Mouse (Mus musculus): ENCODE data around the gene Fam102b. TPM values are rescaled to one million over a fixed set of nuclear protein-coding genes. Genes with fewer than 3 reads are reported as not detected.

Fam102b gene
- polyA plus RNA-seq, 1 experiment from 2014 or later: 18.2 TPM

GRCm38 (mm10) chr3:109043395-109043794 is 16.0 kb upstream of the Fam102b start:
- Histone ChIP-seq H3K27ac (ENCODE audit: low read depth, low read length) (no peak overlapping the region), H3K9ac (ENCODE audit: low read length) (no peak overlapping the region), H3K4me1 (ENCODE audit: control insufficient read depth, insufficient read depth, low read length) (no peaks in the 10 kb centered on the region), H3K4me3 (ENCODE audit: low read depth, low read length) (no peak overlapping the region), H3K4me2 (ENCODE audit: low read depth) (no peak overlapping the region), H3K36me3 (ENCODE audit: control insufficient read depth, insufficient read depth, low read length) (no peaks in the 10 kb centered on the region), H3K27me3 (ENCODE audit: control insufficient read depth, insufficient read depth, low read length) (no peaks in the 10 kb centered on the region), H3K9me3 (ENCODE audit: control insufficient read depth, low read length) (no peaks in the 10 kb centered on the region)
- no peak for ATAC-seq (ENCODE audit: insufficient read depth, low FRiP score, low TSS enrichment)
- WGBS: 59% methylated on average over 7 of the region's 7 CpGs
- DNase-seq (ENCODE audit: low spot score): no peak

- H3K4me2 ChIP-seq (ENCODE audit: low read depth): no peak overlapping the region
- no peaks in the 10 kb centered on the region for H3K9me3 ChIP-seq (ENCODE audit: control insufficient read depth, low read length)
- no peaks in the 10 kb centered on the region for H3K27me3 ChIP-seq (ENCODE audit: control insufficient read depth, insufficient read depth, low read length)
- H3K4me1 ChIP-seq (ENCODE audit: control insufficient read depth, insufficient read depth, low read length): no peaks in the 10 kb centered on the region
- H3K36me3 ChIP-seq (ENCODE audit: control insufficient read depth, insufficient read depth, low read length): no peaks in the 10 kb centered on the region
- H3K4me3 ChIP-seq (ENCODE audit: low read depth, low read length): no peak overlapping the region
- no peak overlapping the region for H3K27ac ChIP-seq (ENCODE audit: low read depth, low read length)
- no peak overlapping the region for H3K9ac ChIP-seq (ENCODE audit: low read length)
- WGBS: 89% methylated on average over 4 of the region's 4 CpGs
- no peak for DNase-seq (ENCODE audit: low spot score)
- no peak for ATAC-seq (ENCODE audit: insufficient read depth, low FRiP score, low TSS enrichment)
These were observed 13.5 kb upstream of the Fam102b start for GRCm38 (mm10) chr3:109040908-109041307.

- ATAC-seq (ENCODE audit: insufficient read depth, low FRiP score, low TSS enrichment): no peak
- WGBS: 85% methylated on average over 1 of the region's 1 CpGs
- Histone ChIP-seq H3K4me3 (ENCODE audit: low read depth, low read length) (no peak overlapping the region), H3K4me1 (ENCODE audit: control insufficient read depth, insufficient read depth, low read length) (no peaks in the 10 kb centered on the region), H3K9me3 (ENCODE audit: control insufficient read depth, low read length) (no peaks in the 10 kb centered on the region), H3K36me3 (ENCODE audit: control insufficient read depth, insufficient read depth, low read length) (no peaks in the 10 kb centered on the region), H3K4me2 (ENCODE audit: low read depth) (no peak overlapping the region), H3K27ac (ENCODE audit: low read depth, low read length) (no peak overlapping the region), H3K27me3 (ENCODE audit: control insufficient read depth, insufficient read depth, low read length) (no peaks in the 10 kb centered on the region), H3K9ac (ENCODE audit: low read length) (no peak overlapping the region)
- no peak for DNase-seq (ENCODE audit: low spot score)
These were observed 7.0 kb upstream of the Fam102b start for GRCm38 (mm10) chr3:109034411-109034810.

GRCm38 (mm10) chr3:109032306-109032705 is 4.9 kb upstream of the Fam102b start:
- H3K36me3 ChIP-seq (ENCODE audit: control insufficient read depth, insufficient read depth, low read length): no peaks in the 10 kb centered on the region
- 58% methylated on average over 2 of the region's 2 CpGs for WGBS
- ATAC-seq (ENCODE audit: insufficient read depth, low FRiP score, low TSS enrichment): no peak

DNA sequence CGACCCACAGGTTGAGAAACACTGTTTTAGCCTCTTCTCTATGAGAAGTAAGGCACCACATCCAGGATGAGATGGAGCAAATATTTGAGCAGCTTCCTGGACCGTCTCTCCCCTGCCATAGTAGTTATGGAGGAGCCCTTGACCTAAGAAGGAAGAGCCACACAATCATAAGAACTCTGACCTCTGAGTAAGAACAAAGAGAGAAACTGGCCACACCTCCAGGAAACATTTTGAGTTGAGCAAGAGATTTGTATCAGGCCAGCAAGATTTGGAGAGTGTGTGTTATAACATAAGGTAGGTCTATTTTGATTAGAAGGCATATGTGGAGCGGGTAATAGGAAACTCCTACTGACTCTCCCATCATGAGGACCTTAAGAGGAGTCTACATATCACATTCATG is 4.2 kb upstream of the Fam102b start:
- DNase-seq (ENCODE audit: low spot score) (no peak), ATAC-seq (ENCODE audit: insufficient read depth, low FRiP score, low TSS enrichment) (no peak)
- no peak overlapping the region for H3K4me2 ChIP-seq (ENCODE audit: low read depth)
- no peaks in the 10 kb centered on the region for H3K9me3 ChIP-seq (ENCODE audit: control insufficient read depth, low read length)
- no peaks in the 10 kb centered on the region; the same call in 1 of the 2 replicates for H3K4me1 ChIP-seq (ENCODE audit: control insufficient read depth, insufficient read depth, low read length)
- WGBS: 90% methylated on average over 3 of the region's 3 CpGs
- H3K36me3 ChIP-seq (ENCODE audit: control insufficient read depth, insufficient read depth, low read length): no peaks in the 10 kb centered on the region
- H3K27me3 ChIP-seq (ENCODE audit: control insufficient read depth, insufficient read depth, low read length): no peaks in the 10 kb centered on the region
- no peak overlapping the region for H3K4me3 ChIP-seq (ENCODE audit: low read depth, low read length)
- no peak overlapping the region for H3K9ac ChIP-seq (ENCODE audit: low read length)
- no peak overlapping the region for H3K27ac ChIP-seq (ENCODE audit: low read depth, low read length)

More at GRCm38 (mm10) chr3:109032306-109032705, 4.9 kb upstream of the Fam102b start:
- Histone ChIP-seq H3K27ac (ENCODE audit: low read depth, low read length) (no peak overlapping the region), H3K9ac (ENCODE audit: low read length) (no peak overlapping the region), H3K4me1 (ENCODE audit: control insufficient read depth, insufficient read depth, low read length) (no peaks in the 10 kb centered on the region; the same call in 1 of the 2 replicates), H3K27me3 (ENCODE audit: control insufficient read depth, insufficient read depth, low read length) (no peaks in the 10 kb centered on the region), H3K4me2 (ENCODE audit: low read depth) (no peak overlapping the region), H3K4me3 (ENCODE audit: low read depth, low read length) (no peak overlapping the region), H3K9me3 (ENCODE audit: control insufficient read depth, low read length) (no peaks in the 10 kb centered on the region)
- no peak for DNase-seq (ENCODE audit: low spot score)

DNA sequence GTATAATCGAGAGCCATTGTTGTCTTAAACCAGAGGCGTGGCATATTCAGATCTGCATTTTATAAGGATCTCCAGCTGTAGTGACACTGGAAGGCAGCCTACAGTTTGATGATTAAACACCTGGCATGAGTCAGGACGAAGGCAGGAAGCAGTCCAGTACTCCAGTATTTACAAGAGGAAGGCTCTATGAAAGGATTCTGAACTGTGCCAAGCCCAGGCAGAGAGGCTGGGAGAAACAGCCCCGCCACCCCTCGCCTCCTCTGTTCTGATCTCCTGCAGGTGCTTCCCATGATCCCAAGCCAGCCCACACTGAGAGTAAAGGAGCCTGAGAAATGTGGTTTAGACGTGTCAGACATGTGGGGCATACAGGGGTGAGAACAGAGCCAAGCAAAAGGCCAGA is 3.4 kb upstream of the Fam102b start:
- no peaks in the 10 kb centered on the region for H3K27me3 ChIP-seq (ENCODE audit: control insufficient read depth, insufficient read depth, low read length)
- WGBS: 57% methylated on average over 6 of the region's 6 CpGs
- no peak overlapping the region for H3K9ac ChIP-seq (ENCODE audit: low read length)
- ATAC-seq (ENCODE audit: insufficient read depth, low FRiP score, low TSS enrichment): no peak
- H3K9me3 ChIP-seq (ENCODE audit: control insufficient read depth, low read length): no peaks in the 10 kb centered on the region
- H3K4me3 ChIP-seq (ENCODE audit: low read depth, low read length): no peak overlapping the region
- no peak for DNase-seq (ENCODE audit: low spot score)
- H3K27ac ChIP-seq (ENCODE audit: low read depth, low read length): no peak overlapping the region
- peaks cover 3% of the 10 kb centered on the region; the same call in 1 of the 2 replicates for H3K4me1 ChIP-seq (ENCODE audit: control insufficient read depth, insufficient read depth, low read length)
- H3K4me2 ChIP-seq (ENCODE audit: low read depth): no peak overlapping the region
- H3K36me3 ChIP-seq (ENCODE audit: control insufficient read depth, insufficient read depth, low read length): no peaks in the 10 kb centered on the region

DNA sequence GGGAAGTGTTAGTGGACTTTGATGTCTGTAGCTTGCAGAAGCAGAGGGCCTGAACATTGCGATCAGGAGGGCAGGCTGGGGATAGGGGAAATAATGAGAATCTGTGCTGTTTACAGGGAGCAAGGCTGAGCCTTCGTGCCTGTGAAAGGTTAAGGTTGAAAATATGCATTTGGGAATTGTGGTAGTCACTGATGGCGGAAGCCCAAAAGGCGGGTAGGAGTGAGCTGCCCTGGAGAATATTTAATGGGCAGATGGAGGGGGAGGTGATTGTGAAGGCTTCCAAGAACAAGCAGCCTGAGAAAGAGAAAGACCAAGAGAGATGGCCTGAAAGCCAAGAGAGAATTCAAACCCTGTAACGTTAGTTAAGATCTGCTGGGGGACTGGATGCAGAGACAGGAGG is 2.3 kb upstream of the Fam102b start:
- Histone ChIP-seq H3K4me2 (ENCODE audit: low read depth) (no peak overlapping the region), H3K36me3 (ENCODE audit: control insufficient read depth, insufficient read depth, low read length) (no peaks in the 10 kb centered on the region), H3K4me1 (ENCODE audit: control insufficient read depth, insufficient read depth, low read length) (peaks cover 3% of the 10 kb centered on the region; the same call in 1 of the 2 replicates), H3K4me3 (ENCODE audit: low read depth, low read length) (no peak overlapping the region), H3K27me3 (ENCODE audit: control insufficient read depth, insufficient read depth, low read length) (no peaks in the 10 kb centered on the region), H3K27ac (ENCODE audit: low read depth, low read length) (no peak overlapping the region), H3K9me3 (ENCODE audit: control insufficient read depth, low read length) (no peaks in the 10 kb centered on the region), H3K9ac (ENCODE audit: low read length) (no peak overlapping the region)
- no peak for ATAC-seq (ENCODE audit: insufficient read depth, low FRiP score, low TSS enrichment)
- WGBS: 54% methylated on average over 5 of the region's 5 CpGs
- no peak for DNase-seq (ENCODE audit: low spot score)

GRCm38 (mm10) chr3:109026991-109027470 is 376 bp downstream of the Fam102b start:
- under 1% methylated on average over 50 of the region's 51 CpGs for whole genome bisulfite sequencing
- Histone ChIP-seq H3K36me3 (ENCODE audit: control insufficient read depth, insufficient read depth, low read length) (no peaks in the 10 kb centered on the region), H3K9ac (ENCODE audit: low read length) (peak overlapping the region; percentile 87)

GRCm38 (mm10) chr3:109026462-109026990 is 881 bp downstream of the Fam102b start:
- Histone ChIP-seq H3K4me1 (ENCODE audit: control insufficient read depth, insufficient read depth, low read length) (peaks cover 3% of the 10 kb centered on the region; the same call in 1 of the 2 replicates), H3K27me3 (ENCODE audit: control insufficient read depth, insufficient read depth, low read length) (no peaks in the 10 kb centered on the region), H3K9ac (ENCODE audit: low read length) (peak overlapping the region; percentile 87), H3K4me2 (ENCODE audit: low read depth) (peak overlapping the region; percentile 79), H3K4me3 (ENCODE audit: low read depth, low read length) (peak overlapping the region; percentile 70), H3K36me3 (ENCODE audit: control insufficient read depth, insufficient read depth, low read length) (no peaks in the 10 kb centered on the region), H3K27ac (ENCODE audit: low read depth, low read length) (no peak overlapping the region), H3K9me3 (ENCODE audit: control insufficient read depth, low read length) (no peaks in the 10 kb centered on the region)
- DNase-seq (ENCODE audit: low spot score): no peak
- 11% methylated on average over 15 of the region's 15 CpGs for WGBS
- no peak for ATAC-seq (ENCODE audit: insufficient read depth, low FRiP score, low TSS enrichment)

More at GRCm38 (mm10) chr3:109026991-109027470, 376 bp downstream of the Fam102b start:
- H3K4me2 ChIP-seq (ENCODE audit: low read depth): peak overlapping the region; percentile 79
- peaks cover 3% of the 10 kb centered on the region; the same call in 1 of the 2 replicates for H3K4me1 ChIP-seq (ENCODE audit: control insufficient read depth, insufficient read depth, low read length)
- DNase-seq (ENCODE audit: low spot score) (peak; percentile 72), ATAC-seq (ENCODE audit: insufficient read depth, low FRiP score, low TSS enrichment) (peak; percentile 82)
- H3K27me3 ChIP-seq (ENCODE audit: control insufficient read depth, insufficient read depth, low read length): no peaks in the 10 kb centered on the region
- H3K9me3 ChIP-seq (ENCODE audit: control insufficient read depth, low read length): no peaks in the 10 kb centered on the region
- H3K4me3 ChIP-seq (ENCODE audit: low read depth, low read length): peak overlapping the region; percentile 70
- peak overlapping the region; percentile 67 for H3K27ac ChIP-seq (ENCODE audit: low read depth, low read length)
